Mouse (Mus musculus) urinary bladder, postnatal 14 days (tissue): ENCODE measurements at regions not wholly inside any gene's neighbourhood (a gene's known extent, or its start where the extent isn't known, plus 50 kb on each side); places are given as distances from the start of the nearest gene placed in this dataset.

ENCODE experiments used
- DNase-seq: peaks from one replicate; pipeline ENCODE4 v3.0.0; 2021; ENCODE audit warnings: low spot score

DNA sequence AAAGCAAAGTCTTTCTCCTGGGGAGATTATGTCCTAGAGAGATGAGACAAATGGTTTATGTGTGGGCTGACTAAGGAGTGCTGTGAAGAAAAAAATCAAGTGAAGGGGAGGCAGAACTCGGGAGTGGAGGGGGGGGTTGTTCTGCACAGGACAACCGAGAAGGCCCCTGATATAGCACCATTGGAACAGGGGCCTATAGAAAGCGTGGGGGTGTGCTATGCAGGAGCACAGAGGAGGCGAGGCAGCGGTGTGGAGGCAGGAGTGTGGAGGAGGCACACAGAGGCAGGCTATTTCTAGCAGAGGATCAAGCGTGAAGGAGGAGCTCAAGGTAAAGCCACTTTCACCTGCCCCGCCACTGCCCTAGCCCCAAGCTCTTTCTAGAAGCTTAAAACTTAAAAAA lies 88.0 kb upstream of the Dapk1 start:
- no peak for DNase-seq

DNA sequence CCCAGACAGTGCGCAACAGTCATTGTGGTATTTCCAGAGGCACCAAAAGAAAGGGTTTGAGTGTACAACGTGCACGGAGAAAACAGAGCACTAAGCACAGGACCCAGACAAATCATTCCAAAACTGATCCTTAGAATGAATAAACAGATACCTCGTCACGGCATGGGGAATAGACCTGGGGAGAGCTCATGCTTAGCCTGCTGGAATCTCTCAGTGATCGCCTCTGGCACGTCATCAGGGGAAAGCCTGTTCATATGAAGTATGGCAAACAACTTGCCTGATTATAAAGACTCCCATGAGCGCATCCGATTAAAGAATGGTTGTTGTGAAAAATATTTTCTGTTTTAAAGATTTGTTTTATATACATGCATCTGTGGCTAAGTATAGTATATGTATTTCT lies 86.9 kb upstream of the Dapk1 start:
- DNase-seq = no peak

DNA sequence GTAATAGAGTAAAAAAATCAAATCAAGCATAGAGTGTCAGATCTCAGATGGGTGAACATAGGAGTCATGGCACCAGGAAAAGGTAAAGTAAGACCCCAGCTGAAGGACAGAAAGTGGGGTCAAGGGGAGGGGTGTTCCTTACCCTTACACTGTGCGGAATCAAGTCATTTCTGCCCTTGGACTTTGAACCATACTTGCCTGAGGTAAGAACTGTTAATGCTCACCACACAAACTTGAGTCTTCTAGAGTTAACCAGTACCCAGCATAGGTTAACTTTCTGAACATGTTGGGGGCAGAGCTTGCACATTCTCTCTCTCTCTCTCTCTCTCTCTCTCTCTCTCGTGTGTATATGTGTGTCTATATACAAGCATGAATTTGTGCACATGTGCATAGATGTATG lies 83.7 kb upstream of the Dapk1 start:
- no peak for DNase-seq

DNA sequence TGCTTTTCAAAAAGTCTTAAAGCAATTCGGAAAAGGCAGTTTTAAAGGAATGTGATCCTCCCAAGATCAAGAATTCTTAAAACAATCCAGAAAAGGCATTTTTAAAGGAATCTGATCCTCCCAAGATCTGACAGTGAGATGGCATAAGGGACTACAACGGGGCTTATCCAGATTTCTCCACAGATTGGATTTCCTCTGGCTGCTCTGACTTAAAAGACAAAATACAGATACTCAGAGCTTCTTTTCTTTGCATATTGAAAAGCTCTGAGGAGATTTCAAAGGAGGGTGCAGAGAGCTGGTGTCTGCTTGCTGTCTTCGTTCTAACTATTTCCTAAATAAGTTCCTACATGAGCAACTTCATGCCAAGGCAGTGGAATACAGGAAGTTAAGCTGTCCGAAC lies 82.0 kb upstream of the Dapk1 start:
- no peak for DNase-seq

DNA sequence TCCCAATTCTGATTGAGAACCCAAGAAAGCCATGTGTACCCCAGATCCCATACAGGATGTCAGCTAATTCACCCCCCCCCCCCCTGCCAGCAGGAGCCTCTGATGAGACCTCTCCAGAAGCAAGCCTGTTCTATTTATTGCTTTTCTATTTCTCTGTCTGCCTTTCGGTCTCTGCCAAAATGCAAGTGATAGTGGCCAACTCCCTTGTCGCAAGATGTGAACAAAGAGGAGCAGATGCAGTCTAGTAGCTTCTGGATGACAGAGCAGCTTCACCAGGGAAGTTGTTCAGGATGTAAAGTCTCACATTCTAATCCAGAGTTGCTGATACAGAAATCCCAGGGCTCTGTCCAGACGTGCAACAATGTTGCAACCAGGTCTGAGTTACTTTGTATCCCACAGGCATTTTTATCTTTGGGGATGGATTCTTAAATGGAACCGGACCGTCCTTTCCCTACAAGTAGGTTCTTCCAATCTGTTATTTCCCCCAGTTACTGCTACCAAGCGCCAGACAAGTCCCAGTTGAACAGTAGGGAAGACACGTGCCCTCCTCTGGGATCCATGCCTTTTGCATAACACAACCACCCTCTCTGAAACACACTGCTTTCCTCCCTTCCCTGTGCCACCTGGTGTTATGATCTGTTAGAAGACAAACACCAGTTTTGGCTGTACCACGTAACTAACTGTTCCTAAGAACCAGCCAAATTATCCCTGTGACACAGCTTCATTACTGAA lies 78.9 kb upstream of the Dapk1 start:
- DNase-seq = no peak

DNA sequence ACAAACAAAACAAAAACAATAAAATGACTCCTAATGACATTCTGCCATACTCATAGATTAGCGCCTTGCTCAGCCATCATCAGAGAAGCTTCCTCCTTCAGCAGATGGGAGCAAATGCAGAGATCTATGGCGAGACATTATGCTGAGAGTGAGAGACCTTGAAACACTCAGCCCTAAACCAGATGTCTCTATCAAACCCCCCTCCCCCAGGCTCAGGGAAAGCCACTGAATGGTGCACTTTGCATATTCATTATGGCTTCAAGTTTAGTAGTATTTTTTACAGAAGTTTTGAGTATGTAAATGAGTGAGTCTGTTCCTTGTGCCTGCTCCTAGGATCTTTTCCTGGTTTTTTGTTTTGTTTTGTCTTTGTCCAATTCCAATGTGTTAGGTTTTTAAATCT lies 73.9 kb upstream of the Dapk1 start:
- DNase-seq = no peak

DNA sequence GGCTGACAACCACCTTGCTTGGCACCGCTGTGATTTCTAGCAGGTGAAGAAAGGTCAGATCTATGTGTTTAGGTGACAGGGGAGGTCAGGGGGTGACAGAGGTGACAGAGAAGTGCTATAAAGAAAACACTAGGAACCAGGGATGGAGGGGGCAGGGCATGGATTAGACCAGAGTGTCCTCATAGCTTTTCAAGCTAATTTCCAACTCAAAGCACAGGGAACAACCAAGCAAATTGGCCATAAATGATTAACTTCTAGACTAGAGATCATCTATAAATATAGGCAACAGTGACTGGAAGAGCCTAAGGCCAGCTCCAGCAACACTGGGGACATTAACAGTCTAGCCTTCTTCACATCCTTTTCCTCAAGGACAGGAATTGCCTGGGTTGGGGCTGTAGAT lies 72.9 kb upstream of the Dapk1 start:
- no peak for DNase-seq

DNA sequence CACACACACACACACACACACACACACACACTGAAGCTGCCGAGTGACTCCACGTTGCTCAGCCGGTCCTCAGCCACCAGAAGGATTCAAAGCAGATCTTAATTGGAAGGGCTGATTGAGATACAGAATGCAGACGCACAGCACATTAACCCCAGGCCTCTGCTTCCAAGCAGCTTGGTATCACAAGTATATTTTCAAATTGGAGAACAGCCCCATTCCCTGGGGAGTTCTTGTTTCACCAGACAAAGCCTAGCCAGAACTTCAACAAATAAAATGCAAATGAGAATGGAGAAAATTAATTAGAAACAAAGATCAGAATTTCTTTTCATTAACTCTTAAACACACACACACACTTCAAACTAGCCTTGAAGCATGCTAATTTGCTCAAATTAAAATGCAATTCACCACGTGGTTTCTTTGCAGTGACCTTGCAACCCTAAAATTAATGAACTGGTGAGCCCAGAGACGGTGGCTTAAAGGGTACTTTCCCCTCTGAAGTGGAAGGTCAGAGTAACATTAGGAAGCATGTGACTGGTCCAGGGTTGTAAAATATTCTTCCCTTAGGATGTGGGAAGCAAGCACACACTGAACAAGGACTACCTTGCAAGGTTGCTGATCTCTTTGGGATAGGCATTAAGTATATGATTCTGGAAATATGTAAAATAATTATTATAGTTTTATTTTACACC lies 72.2 kb upstream of the Dapk1 start:
- DNase-seq = no peak

DNA sequence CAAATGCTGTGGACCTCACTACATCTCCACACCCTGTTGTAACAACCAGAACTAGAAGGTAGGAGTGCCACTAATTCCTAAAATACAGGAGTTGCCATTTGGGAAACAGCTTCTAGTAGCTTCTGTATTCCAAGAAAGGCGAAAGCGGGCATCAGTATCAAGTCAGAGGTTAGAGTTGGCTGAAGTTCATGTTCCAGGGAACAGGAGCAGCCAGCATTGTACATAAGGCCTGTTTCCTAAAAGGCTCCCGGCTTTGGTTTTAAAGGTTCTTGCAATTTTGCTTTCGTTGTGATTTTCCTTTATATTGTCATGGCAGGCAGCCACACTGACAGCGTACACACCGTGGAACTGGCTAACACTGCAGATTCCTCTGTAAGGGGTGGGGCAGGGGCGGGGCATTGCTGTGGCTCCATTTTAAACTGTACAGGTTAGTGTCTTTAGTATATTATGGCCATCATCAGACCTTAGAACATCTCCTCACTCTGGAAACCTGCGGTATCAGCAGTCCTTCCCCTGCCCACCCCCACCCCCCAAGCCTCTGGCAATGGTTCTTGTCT lies 67.8 kb upstream of the Dapk1 start:
- DNase-seq = no peak

DNA sequence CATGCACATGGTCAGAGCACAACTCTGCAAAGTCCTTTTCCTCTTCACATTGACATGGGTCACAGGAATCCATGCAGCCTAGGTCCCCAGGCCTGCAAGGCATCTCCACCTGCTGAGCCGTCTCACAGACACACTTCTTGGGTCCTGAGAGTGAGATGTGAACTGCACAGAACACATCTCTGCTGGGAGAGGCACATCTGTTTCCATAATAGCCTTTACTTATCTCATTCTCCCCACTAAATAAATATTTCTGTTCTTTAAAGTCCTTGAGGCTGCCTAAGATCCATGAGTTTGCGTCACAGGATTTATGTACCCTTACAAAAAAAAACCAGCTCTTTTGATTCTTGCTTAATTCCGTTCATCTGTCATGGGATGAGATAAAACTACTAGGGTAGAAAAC lies 67.2 kb upstream of the Dapk1 start:
- no peak for DNase-seq

DNA sequence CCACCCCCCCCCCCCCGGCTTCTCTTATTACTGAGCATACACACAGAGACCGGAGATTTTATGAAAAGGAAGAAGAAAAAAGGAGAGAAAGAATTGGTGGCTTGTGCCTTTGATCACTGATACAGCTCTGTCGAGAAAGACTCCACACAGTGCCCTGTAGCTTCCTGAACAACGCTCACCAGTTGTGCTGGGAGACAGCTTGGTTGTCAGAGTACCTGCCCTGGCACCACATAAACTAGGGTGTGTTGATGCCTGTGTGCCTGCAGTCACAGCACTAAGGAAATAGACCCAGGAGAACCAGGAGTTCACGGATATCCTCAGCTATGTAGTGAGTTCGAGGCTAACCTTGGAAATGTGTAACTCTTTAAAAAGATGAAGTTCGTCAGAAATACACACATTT lies 66.7 kb upstream of the Dapk1 start:
- DNase-seq = no peak

DNA sequence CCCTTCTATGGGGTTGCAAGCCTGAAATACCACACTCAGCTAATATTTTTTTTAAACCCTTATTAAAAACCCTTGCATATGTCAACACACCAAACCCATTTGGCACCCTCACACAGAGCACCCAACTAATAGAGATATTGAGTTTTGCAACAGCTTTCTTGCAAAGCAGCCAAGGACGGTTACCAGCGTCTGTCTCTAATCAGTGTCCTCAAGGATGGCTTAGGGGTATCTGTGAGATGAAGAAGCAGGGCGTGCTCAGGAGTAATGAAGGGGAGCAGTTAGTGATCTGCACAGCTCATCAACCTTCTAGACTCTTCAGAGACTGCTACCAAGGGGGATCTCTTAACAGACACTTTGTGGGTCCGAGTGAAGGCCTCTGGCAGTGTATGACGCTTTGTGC lies 65.0 kb upstream of the Dapk1 start:
- no peak for DNase-seq

DNA sequence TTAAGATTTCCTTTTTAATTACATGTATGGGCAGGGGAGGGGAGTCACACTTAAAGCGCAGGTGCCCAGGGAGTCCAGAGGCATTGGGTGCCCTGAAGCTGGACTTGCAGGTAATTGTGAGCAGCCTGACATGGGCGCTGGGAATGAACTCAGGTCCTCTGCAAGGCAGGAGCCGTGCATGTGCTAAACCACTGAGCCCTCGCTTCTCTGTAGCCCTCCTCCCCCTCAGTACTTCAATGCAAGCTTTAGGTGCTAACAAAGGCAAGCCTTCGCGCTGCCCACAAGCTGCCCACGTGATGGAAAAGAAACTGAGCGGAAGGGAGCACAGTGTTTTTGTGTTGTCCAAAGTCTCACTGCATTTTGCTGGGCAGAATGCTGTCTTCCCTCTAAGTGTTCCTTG lies 63.6 kb upstream of the Dapk1 start:
- no peak for DNase-seq

DNA sequence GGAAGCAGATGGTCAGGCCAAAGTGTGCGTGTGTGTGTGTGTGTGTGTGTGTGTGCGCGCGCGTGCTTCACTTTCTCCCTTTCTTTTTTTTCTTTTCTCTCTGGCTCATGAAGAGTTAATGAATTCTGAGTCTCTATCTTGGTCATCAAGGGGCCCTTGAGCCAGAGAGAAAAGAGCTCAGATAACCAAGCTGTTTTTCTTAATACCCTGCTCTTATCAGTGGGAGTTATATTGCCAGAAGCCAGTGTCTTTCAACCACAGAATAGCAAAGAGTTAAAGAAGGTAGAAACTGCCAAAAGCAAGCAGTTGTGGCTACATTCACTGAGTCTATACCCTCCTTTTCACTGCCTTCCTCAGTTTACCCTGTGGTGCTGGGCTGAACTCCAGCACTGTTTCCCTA lies 60.6 kb upstream of the Dapk1 start:
- no peak for DNase-seq

DNA sequence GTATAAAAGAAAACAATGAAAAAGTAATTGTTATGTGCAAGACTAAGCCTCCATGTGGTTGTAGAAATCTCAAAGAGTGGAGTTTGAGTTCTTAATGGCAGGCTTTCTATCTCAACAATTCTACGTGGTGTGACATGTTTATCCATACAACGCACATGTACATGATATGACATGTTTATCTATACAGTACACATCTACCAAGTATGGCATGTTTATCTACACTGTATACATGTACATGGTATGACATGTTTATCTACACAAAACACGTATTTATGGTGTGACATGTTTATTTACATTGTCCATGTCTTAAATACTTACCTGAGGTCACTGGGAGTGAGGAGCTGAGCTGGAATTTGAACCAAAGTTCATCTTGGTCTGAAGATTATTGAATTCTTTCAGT lies 57.4 kb upstream of the Dapk1 start:
- DNase-seq = no peak

DNA sequence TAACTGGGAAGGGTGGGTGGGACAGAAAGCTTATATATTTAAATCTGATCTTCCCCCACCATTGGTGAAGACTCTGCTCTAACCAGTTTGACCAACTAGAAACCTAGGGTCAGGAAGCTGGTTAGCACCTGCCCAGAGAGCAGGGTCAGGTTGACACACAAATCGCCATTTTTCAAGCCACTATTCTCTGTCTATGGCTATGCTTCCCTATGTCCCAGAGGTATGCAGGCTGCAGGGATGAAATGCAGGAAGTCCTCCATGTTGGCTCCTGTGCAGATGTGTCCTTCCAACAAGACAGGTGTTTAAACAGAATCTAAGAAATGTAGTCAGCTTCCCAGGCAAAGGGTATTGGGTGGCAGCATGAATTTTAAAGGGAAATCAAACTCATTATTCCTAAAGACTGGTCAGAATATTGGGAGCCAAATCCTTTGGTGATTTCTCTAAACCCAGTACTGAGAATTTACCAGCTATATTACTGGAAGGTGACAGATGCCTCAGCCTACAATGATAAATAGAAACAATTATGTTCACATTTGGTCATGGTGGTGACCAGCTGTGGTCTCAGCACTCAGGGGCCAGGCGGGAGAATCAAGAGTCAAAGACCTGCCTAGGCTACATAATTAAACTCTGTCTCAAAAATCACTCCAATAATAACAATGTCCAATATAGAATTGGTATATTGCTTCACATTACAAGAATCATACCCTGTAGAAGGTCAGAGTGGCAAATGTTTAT lies 55.6 kb upstream of the Dapk1 start:
- no peak for DNase-seq
